Mouse (Mus musculus): ENCODE measurements around the gene Sebox. TPM values are rescaled to one million over a fixed set of nuclear protein-coding genes. Genes with fewer than 3 reads are reported as not detected.
"Not testable (repeated sequence)": the region's sequence is repeated elsewhere in the genome, so short reads cannot be mapped to it uniquely, and the experiment has no call there.

The Sebox gene
- total RNA-seq, 2 experiments from 2014 or later, result not detected

- no peak for ATAC-seq (replicated peaks; ENCODE audit: low FRiP score, low TSS enrichment, poor library complexity, severe bottlenecking)
These were observed 26.8 kb downstream of the Sebox start for GRCm38 (mm10) chr11:78530001-78530400.

DNA sequence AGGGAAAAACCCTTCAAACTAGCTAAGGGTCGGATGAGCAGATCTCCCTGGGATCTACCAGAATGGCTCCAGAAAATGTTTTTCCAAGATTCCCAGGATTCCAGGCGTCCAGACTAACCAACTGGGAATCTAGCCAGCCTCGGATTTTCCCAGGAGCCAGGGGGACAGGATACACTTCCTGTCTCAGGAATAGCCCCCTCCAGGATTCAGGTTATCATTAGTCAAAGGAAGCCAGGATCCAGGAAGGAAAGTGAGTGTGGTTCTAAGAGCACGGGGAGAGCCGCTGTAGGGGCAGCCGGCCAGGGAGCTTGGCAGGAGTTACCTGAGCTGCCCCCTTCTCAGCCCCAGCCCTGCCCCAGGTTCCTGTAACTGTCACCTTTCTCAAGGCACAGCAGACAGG is 27.8 kb downstream of the Sebox start:
- no peak for ATAC-seq (replicated peaks; ENCODE audit: low FRiP score, low TSS enrichment, poor library complexity, severe bottlenecking)

DNA sequence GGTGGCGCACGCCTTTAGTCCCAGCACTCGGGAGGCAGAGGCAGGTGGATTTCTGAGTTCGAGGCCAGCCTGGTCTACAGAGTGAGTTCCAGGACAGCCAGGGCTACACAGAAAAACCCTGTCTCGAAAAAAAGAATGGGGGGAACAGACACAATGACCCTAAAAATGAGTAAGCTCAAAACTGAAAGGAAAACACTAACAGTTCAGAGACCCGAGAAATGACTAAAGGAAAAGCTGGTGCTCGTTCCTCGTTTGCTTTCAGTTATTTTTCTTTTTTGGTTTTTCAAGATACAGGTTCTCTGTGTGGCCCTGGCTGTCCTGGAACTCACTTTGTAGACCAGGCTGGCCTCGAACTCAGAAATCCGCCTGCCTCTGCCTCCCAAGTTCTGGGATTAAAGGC is 28.3 kb downstream of the Sebox start:
- not testable (repeated sequence) for ATAC-seq (replicated peaks; ENCODE audit: low FRiP score, low TSS enrichment, poor library complexity, severe bottlenecking)

- no peak for ATAC-seq (replicated peaks; ENCODE audit: low FRiP score, low TSS enrichment, poor library complexity, severe bottlenecking)
These were observed 31.3 kb downstream of the Sebox start for GRCm38 (mm10) chr11:78534516-78534915.

DNA sequence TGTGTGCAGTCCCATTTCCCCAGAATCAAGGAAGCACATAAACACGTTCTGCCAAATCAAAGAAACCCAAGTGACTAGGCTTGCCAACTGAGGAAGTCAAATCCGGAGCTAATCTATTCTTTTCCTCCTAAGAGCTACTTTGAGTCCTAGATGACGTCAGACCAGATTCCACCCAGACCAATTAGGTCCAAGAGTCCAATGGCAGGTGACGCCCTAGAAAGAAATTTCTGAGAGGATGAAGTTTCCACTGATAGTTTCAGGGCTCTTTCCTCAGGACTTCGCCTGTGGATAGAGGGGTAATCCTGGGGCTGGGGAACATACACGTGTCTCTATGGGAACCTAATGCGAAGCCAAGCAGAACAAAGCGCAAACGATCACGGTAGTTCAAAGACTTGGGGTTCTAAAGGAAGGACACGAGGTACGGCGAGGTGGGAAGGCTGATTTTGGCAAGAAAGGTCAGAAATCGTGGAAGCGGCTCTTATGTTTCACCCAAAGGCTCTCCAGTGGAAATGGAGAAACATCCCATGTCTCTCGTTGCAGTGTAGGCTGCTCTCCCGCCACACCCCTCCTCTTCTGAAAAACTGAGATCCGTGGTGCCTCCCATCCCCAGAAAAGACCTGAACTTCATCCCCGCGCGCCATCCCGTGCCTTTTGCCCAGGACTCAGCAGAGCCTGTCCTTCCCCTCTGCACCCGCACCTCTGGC is 32.3 kb downstream of the Sebox start:
- ATAC-seq (replicated peaks; ENCODE audit: low FRiP score, low TSS enrichment, poor library complexity, severe bottlenecking), result no peak

GRCm38 (mm10) chr11:78536080-78536689 is 32.9 kb downstream of the Sebox start, which contains the start of the genes Tnfaip1 and Ift20:
Tnfaip1 (minus strand) TSS chr11:78536332.
Ift20 (plus strand) TSS chr11:78536361.
- peak; percentile 96 for ATAC-seq (replicated peaks; ENCODE audit: low FRiP score, low TSS enrichment, poor library complexity, severe bottlenecking)

- ATAC-seq (replicated peaks; ENCODE audit: low FRiP score, low TSS enrichment, poor library complexity, severe bottlenecking), result no peak
These were observed 33.4 kb downstream of the Sebox start for GRCm38 (mm10) chr11:78536690-78537084.

DNA sequence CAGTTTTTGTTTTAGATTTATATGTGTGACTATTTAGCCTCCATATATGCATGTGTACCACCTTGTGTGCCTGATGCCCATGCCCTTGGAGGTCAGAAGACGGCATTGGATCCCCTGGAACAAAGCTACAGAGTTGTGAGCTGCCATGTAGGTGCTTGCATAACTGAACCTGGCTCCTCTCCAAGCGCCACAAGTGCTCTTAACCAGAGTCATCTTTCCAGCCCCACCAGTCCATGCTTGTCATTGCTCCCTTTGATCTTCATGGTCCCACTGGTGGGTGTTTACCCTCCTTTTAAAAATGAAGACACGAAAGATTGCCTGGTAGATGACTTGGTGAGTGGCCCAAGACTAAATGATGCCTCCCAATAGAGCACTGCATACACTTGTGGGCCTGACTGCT is 37.1 kb downstream of the Sebox start:
- ATAC-seq (replicated peaks; ENCODE audit: low FRiP score, low TSS enrichment, poor library complexity, severe bottlenecking), result no peak

GRCm38 (mm10) chr11:78544449-78545111 is 41.3 kb downstream of the Sebox start:
- no peak for ATAC-seq (replicated peaks; ENCODE audit: low FRiP score, low TSS enrichment, poor library complexity, severe bottlenecking)

DNA sequence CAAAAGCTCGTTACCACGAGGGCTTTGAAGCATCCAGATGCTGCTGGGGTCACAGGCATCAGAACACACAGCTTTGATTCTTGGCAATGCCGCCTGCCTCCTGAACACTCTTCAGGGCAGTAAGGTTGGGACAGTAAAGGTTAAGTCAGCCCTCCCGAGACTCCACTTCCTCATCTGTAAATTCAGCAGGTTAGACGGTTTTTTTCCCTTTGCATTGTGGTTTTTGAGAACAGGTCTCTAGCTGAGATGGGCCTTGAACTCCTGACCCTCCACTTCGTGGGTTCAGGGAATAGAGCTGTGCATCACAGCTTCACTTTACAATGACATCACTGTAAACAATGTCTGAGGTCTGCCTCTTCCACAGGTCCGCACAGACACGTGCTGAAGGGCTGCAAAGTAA is 41.9 kb downstream of the Sebox start:
- ATAC-seq (replicated peaks; ENCODE audit: low FRiP score, low TSS enrichment, poor library complexity, severe bottlenecking), result no peak

GRCm38 (mm10) chr11:78547718-78548460 is 44.6 kb downstream of the Sebox start:
- ATAC-seq (replicated peaks; ENCODE audit: low FRiP score, low TSS enrichment, poor library complexity, severe bottlenecking), result no peak

DNA sequence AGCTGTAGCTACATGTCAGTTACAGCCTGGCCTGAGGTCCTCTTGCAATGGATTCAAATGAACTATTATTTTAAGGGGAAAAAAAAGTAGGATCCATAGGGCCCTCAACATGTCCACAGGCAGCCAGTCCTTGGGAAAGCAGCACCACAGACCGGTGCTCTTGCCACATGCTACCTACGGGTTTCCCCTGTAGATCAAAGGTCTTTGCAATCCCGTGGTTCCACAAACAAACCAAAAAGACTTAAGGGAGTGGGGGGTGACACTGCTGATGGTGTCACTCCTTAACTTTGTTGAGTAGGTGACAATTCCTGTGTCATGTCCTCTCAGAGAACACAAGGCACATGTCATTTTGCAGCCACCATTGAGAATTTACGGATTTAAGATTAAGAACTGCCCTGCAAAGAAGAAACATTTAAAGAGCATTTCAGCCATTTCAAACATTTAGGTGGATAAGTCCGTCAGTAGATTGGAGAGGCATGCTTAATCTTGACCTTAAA is 46.3 kb downstream of the Sebox start:
- ATAC-seq (replicated peaks; ENCODE audit: low FRiP score, low TSS enrichment, poor library complexity, severe bottlenecking), result no peak

GRCm38 (mm10) chr11:78550168-78551058 is 47.2 kb downstream of the Sebox start, which contains the start of gene Tmem97:
Tmem97 (minus strand) TSS chr11:78550777.
- ATAC-seq (replicated peaks; ENCODE audit: low FRiP score, low TSS enrichment, poor library complexity, severe bottlenecking), result peak; percentile 99

- ATAC-seq (replicated peaks; ENCODE audit: low FRiP score, low TSS enrichment, poor library complexity, severe bottlenecking), result no peak
These were observed 47.8 kb downstream of the Sebox start for GRCm38 (mm10) chr11:78551059-78551398.

Other genes starting within 250 kb of the Sebox start
- gene 2610507B11Rik, start 241.7 kb upstream of the Sebox start, total RNA-seq (2014; fragmentation: Nextera tagmentation), result 91.6 and 110 TPM in 2 replicates
- 55.5 and 72.4 TPM in 2 replicates for gene 2610507B11Rik, start 241.7 kb upstream of the Sebox start, total RNA-seq (2017)
- 0.55 and 1.3 TPM in 2 replicates for gene BC030499, start 212.6 kb upstream of the Sebox start, total RNA-seq (2014; fragmentation: Nextera tagmentation)
- gene BC030499, start 212.6 kb upstream of the Sebox start, total RNA-seq (2017), result 0.50 and 0.89 TPM in 2 replicates
- gene Spag5, start 201.9 kb upstream of the Sebox start, total RNA-seq (2014; fragmentation: Nextera tagmentation), result 47.4 and 52.6 TPM in 2 replicates
- 42.0 and 62.4 TPM in 2 replicates for gene Spag5, start 201.9 kb upstream of the Sebox start, total RNA-seq (2017)
- gene Aldoc, start 180.5 kb upstream of the Sebox start, total RNA-seq (2014; fragmentation: Nextera tagmentation), result 0.39 and 2.4 TPM in 2 replicates
- 0.84 TPM in 1 of 2 replicates, not detected in the other for gene Aldoc, start 180.5 kb upstream of the Sebox start, total RNA-seq (2017)
- 40.5 and 44.5 TPM in 2 replicates for gene Pigs, start 175.0 kb upstream of the Sebox start, total RNA-seq (2014; fragmentation: Nextera tagmentation)
- 10.0 and 10.4 TPM in 2 replicates for gene Pigs, start 175.0 kb upstream of the Sebox start, total RNA-seq (2017)
- gene Unc119, start 160.0 kb upstream of the Sebox start, total RNA-seq (2014; fragmentation: Nextera tagmentation), result 51.2 and 51.5 TPM in 2 replicates
- gene Unc119, start 160.0 kb upstream of the Sebox start, total RNA-seq (2017), result 20.0 and 27.2 TPM in 2 replicates
- gene Foxn1, start 116.9 kb upstream of the Sebox start, total RNA-seq (2014; fragmentation: Nextera tagmentation), result not detected in 2 replicates
- gene Foxn1, start 116.9 kb upstream of the Sebox start, total RNA-seq (2017), result not detected in 2 replicates
- gene Slc13a2, start 81.2 kb upstream of the Sebox start, total RNA-seq (2014; fragmentation: Nextera tagmentation), result not detected in 2 replicates
- not detected in 2 replicates for gene Slc13a2, start 81.2 kb upstream of the Sebox start, total RNA-seq (2017)
- gene Slc46a1, start 37.8 kb upstream of the Sebox start, total RNA-seq (2014; fragmentation: Nextera tagmentation), result 2.6 and 3.6 TPM in 2 replicates
- gene Slc46a1, start 37.8 kb upstream of the Sebox start, total RNA-seq (2017), result 0.56 and 0.76 TPM in 2 replicates
- not detected in 2 replicates for gene Sarm1, start 5.7 kb upstream of the Sebox start, total RNA-seq (2014; fragmentation: Nextera tagmentation)
- gene Sarm1, start 5.7 kb upstream of the Sebox start, total RNA-seq (2017), result 0.88 TPM in 1 of 2 replicates, not detected in the other
- not detected in 2 replicates for gene Vtn, start 4.4 kb upstream of the Sebox start, total RNA-seq (2014; fragmentation: Nextera tagmentation)
- not detected in 2 replicates for gene Vtn, start 4.4 kb upstream of the Sebox start, total RNA-seq (2017)
- 26.3 and 34.8 TPM in 2 replicates for gene Tmem199, start 8.7 kb downstream of the Sebox start, total RNA-seq (2014; fragmentation: Nextera tagmentation)
- gene Tmem199, start 8.7 kb downstream of the Sebox start, total RNA-seq (2017), result 33.1 and 39.0 TPM in 2 replicates
- gene Poldip2, start 8.7 kb downstream of the Sebox start, total RNA-seq (2014; fragmentation: Nextera tagmentation), result 104 and 105 TPM in 2 replicates
- gene Poldip2, start 8.7 kb downstream of the Sebox start, total RNA-seq (2017), result 79.8 and 81.7 TPM in 2 replicates
- gene Tnfaip1, start 32.9 kb downstream of the Sebox start, total RNA-seq (2014; fragmentation: Nextera tagmentation), result 2.5 and 4.6 TPM in 2 replicates
- gene Tnfaip1, start 32.9 kb downstream of the Sebox start, total RNA-seq (2017), result 0.15 and 2.7 TPM in 2 replicates
- gene Ift20, start 32.9 kb downstream of the Sebox start, total RNA-seq (2014; fragmentation: Nextera tagmentation), result 57.8 and 83.5 TPM in 2 replicates
- gene Ift20, start 32.9 kb downstream of the Sebox start, total RNA-seq (2017), result 142 and 156 TPM in 2 replicates
- 63.3 and 72.9 TPM in 2 replicates for gene Tmem97, start 47.3 kb downstream of the Sebox start, total RNA-seq (2014; fragmentation: Nextera tagmentation)
- gene Tmem97, start 47.3 kb downstream of the Sebox start, total RNA-seq (2017), result 59.7 and 64.4 TPM in 2 replicates
- gene Nlk, start 193.9 kb downstream of the Sebox start, total RNA-seq (2014; fragmentation: Nextera tagmentation), result 26.7 and 34.8 TPM in 2 replicates
- 21.6 and 29.8 TPM in 2 replicates for gene Nlk, start 193.9 kb downstream of the Sebox start, total RNA-seq (2017)
- gene Ccnq, start 248.3 kb downstream of the Sebox start, total RNA-seq (2014; fragmentation: Nextera tagmentation), result 27.0 and 42.5 TPM in 2 replicates
- gene Ccnq, start 248.3 kb downstream of the Sebox start, total RNA-seq (2017), result 30.9 and 32.6 TPM in 2 replicates

Measured in megakaryocyte-erythroid progenitor cell, adult 5-6 weeks (primary cell).